Mouse (Mus musculus) gastrocnemius, adult 8-10 months (tissue): ENCODE measurements around the gene Gpkow. TPM values are rescaled to one million over a fixed set of nuclear protein-coding genes. Genes with fewer than 3 reads are reported as not detected.
A peak's percentile ranks its signal among the peaks of the same experiment; 100 is the strongest.
"Not testable (repeated sequence)": the region's sequence is repeated elsewhere in the genome, so short reads cannot be mapped to it uniquely, and the experiment has no call there.

Experiments used
- DNase-seq, 2 experiments: peaks; one replicate each; pipeline ENCODE4 v3.0.0; 2022; ENCODE audit warnings: low spot score in 2 of 2
- total RNA-seq, 4 experiments: library from RNA; stranded (reverse); gene quantifications; 2 replicates each; pipeline ENCODE4 v1.2.4; 2022

Gene Gpkow
- total RNA-seq, 4 experiments from 2014 or later = 12.4 to 13.2 (median 12.7) TPM

GRCm38 (mm10) chrX:7688321-7688720 lies 8.6 kb upstream of the Gpkow start:
- DNase-seq = no peak

GRCm38 (mm10) chrX:7690486-7690885 lies 6.4 kb upstream of the Gpkow start:
- no peak for DNase-seq

- no peak for DNase-seq
Observed at GRCm38 (mm10) chrX:7692862-7693261, 4.1 kb upstream of the Gpkow start.

GRCm38 (mm10) chrX:7696520-7696919 lies 411 bp upstream of the Gpkow start:
- no peak for DNase-seq

- DNase-seq = not testable (repeated sequence)
Observed at GRCm38 (mm10) chrX:7713764-7714134, 16.8 kb downstream of the Gpkow start.

- peak; percentile 89 to 95 for DNase-seq
Observed at GRCm38 (mm10) chrX:7714135-7714899, 17.4 kb downstream of the Gpkow start, which contains the start of gene Wdr45. Gene Wdr45, plus strand, starts transcription at chrX:7714333.

- DNase-seq = not testable (repeated sequence)
Observed at GRCm38 (mm10) chrX:7716058-7716457, 19.1 kb downstream of the Gpkow start.

GRCm38 (mm10) chrX:7721514-7722281 lies 24.8 kb downstream of the Gpkow start, which contains the start of gene Gm45208:
Gene Gm45208, plus strand, starts transcription at chrX:7722245.
- peak; percentile 58 to 64 for DNase-seq

- no peak for DNase-seq
Observed at GRCm38 (mm10) chrX:7722282-7722611, 25.3 kb downstream of the Gpkow start.

GRCm38 (mm10) chrX:7722691-7723090 lies 25.8 kb downstream of the Gpkow start:
- no peak for DNase-seq

- DNase-seq = no peak
Observed at GRCm38 (mm10) chrX:7724135-7724534, 27.2 kb downstream of the Gpkow start.

GRCm38 (mm10) chrX:7725841-7726240 lies 28.9 kb downstream of the Gpkow start:
- no peak for DNase-seq

GRCm38 (mm10) chrX:7727176-7727575 lies 30.2 kb downstream of the Gpkow start:
- no peak for DNase-seq

GRCm38 (mm10) chrX:7728215-7728921 lies 31.4 kb downstream of the Gpkow start, which contains the start of gene Praf2:
Gene Praf2, plus strand, starts transcription at chrX:7728439.
- DNase-seq = peak; percentile 57 to 66

GRCm38 (mm10) chrX:7728922-7729265 lies 32.0 kb downstream of the Gpkow start:
- DNase-seq = no peak

- peak; percentile 22 to 64 for DNase-seq
Observed at GRCm38 (mm10) chrX:7733571-7734156, 36.7 kb downstream of the Gpkow start.

- DNase-seq = no peak
Observed at GRCm38 (mm10) chrX:7739336-7740081, 42.6 kb downstream of the Gpkow start.

- DNase-seq = no peak
Observed at GRCm38 (mm10) chrX:7740082-7740819, 43.3 kb downstream of the Gpkow start.

GRCm38 (mm10) chrX:7741103-7741502 lies 44.2 kb downstream of the Gpkow start:
- DNase-seq = no peak

GRCm38 (mm10) chrX:7743470-7743869 lies 46.5 kb downstream of the Gpkow start:
- no peak for DNase-seq
